Mouse (Mus musculus) cerebellum, adult 8-10 months (tissue): Measurements from ENCODE around the gene Zbed6.
A peak's percentile ranks its signal among the peaks of the same experiment; 100 is the strongest.
"Not testable (repeated sequence)": the region's sequence is repeated elsewhere in the genome, so short reads cannot be mapped to it uniquely, and the experiment has no call there.

Experiments used
- DNase-seq: peaks from one replicate; pipeline ENCODE4 v3.0.0; 2022

Gene Zbed6

DNA sequence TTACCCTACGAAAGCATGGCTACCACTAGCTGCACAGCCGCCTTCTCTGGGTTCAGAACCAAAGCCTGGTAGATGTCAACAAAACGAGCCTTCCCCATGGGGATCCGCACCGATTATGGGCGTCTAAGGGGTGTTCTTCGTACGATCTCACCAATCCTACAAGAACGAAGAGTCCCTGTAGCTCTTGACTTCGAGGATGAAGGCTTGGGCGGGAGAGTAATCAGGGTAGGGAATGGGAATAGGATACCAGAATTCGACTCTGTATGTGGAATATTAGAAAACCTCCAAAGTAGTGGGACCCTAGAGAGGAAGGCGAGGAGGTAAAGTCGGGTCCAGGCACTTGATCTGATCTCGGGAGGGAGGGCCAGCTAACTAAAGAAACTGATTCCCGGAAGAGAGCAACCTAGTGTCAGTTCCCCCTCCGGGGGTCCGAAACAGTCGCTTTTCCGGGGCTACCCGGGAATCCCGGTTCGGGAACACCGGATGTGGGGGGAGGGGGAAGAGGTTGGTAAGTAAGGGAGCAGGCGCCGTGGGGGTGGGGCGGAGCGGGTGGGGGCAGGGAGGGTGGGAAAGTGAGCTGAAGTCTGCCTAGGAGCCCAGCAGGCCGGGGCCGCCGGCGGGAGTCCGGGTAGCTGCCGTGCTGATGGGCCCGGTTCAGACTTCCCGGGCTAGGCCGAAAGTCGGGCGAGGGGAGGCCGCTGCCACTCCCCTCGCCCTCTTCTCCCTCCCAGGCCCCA, at the start of gene Zbed6:
Gene Zbed6, minus strand, starts transcription at position 420 of the 737 bp plus-strand sequence.
- DNase-seq: peak; percentile 53

GRCm38 (mm10) chr1:133709292-133709691, 48.6 kb upstream of the Zbed6 start:
- DNase-seq: no peak

DNA sequence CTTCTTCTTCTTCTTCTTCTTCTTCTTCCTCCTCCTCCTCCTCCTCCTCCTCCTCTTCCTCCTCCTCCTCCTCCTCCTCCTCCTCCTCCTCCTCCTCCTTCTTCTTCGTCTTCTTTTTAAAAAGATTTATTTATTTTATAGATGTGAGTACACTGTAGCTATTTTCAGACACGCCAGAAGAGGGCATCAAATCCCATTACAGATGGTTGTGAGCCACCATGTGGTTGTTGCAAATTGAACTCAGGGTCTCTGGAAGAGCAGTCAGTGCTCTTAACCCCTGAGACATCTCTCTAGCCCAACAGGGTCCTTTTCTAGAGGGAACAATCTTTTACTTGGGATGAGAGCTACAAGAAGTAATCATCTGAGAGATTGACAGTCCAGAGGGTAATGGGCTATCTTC, 41.1 kb upstream of the Zbed6 start:
- not testable (repeated sequence) for DNase-seq

DNA sequence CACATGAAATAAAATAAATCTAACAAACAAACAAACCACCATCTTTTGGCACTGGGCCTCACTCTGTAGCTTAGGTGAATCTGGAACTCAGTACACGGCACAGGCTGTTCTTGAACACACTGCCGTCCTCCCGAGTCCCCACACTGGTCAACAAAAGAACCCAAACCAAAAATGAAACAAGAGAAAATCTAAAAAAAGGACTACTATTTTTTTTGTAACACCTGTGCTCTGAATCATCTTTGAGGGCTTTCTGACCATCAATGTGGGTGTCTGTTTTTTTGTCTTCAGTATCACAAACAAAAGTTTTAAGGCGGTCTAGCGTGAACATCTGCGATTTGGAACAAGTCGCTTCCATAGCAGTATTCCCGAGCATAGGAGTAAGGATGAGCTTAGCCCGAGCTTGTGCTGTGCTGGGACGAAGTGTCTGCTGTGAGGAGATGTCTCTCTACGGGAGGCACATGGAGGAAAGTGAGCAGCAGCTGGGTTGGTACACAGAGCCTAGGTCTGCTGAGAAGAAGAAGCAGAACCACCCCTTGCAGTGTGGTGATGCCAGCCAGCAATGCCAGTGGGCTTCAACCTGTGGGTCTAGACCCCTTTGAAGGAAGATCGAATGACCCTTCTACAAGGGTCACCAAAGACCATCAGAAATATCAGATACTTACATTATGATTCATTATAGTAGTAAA, 37.4 kb upstream of the Zbed6 start:
- no peak for DNase-seq

DNA sequence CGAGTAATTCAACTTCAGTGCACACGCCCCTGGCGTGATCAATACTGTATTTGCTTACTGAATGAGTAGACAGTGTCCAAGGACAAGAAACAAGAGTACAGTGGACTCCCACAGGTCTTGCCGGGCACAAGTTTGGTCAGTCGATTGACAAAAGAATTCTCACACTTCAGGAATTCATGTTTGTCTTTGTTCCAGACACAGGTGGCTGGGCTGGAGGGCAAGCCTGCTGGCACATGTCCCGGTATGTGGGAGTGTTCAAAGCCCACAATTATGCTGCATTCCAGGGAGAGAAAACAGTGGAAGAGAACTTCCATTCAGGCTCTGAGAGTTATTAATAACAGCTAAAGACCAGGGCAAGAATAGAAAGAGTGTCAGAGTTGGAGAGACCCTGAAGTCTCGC, 35.2 kb upstream of the Zbed6 start:
- no peak for DNase-seq

- DNase-seq: no peak
Observed at GRCm38 (mm10) chr1:133694876-133695275, 34.2 kb upstream of the Zbed6 start.

DNA sequence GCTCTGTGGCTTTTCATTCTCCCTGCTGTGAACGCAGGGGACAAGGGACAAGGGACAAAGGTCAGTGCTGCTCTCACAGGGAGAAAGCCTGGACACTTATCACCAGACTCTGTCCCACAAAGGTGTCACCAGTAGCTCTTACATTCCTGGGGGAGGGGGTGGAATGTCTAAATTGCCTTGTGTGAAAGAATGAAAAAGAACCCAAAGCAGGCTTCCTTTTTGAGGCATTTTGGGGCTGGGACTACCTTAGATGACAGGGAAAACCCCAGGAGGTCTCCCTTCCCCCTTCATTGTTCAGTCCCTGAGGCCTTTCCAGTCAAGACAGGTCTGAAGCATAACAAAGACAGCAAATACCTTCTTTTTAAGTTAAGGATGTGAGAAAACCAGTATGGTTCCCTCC, 33.6 kb upstream of the Zbed6 start:
- no peak for DNase-seq

DNA sequence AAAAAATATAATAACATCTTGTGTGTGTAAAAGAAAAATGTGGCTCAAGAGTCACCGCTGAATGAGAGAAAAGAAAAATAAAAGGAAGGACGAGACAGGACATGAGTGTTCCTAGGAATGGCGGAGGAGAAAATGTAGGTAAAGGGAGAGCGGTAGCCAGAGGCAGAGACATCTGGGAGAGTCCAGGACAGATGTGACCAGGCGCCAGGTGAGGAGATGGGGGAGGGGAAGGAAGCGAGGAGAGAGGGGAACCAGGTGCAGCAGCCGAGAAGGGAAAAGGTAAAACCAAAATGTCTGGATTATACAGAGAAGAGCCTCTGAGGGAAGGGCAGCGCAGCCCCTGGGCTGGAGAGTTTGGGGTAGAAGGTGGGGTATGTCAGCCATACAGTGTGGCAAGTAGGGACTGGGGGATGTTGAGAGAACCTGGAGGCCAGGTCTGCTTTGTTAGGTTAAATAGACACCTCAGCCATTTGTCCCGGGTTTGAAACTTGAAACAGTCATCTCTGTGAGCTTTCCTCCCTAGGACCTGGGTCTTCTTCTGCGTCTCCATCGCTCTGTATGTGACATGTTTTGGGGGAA, 32.9 kb upstream of the Zbed6 start:
- no peak for DNase-seq

GRCm38 (mm10) chr1:133692195-133692594, 31.5 kb upstream of the Zbed6 start:
- no peak for DNase-seq

DNA sequence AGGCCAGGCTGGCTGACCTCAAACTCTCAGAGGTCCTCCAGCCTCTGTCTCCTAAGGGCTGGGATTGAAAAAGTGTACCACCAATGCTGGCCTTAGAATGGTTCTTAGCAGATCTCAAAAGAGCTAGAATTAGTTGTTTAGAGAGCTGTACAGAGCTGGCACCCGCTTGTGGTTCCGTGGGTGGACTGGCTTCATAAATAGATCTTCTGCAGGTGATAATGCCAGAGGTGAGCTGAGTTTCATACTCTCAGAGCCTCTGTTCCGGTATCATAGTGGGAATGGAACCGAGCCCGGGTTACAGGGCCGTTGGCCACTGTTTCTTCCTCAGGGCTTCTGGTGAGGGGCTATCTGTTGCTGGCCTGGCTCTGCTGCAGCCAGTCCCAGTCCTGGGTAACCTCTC, 30.4 kb upstream of the Zbed6 start:
- no peak for DNase-seq

GRCm38 (mm10) chr1:133689897-133690296, 29.2 kb upstream of the Zbed6 start, which contains the start of gene Lax1:
TSS of gene Lax1 (minus strand) at chr1:133690108.
- no peak for DNase-seq

- no peak for DNase-seq
Observed at GRCm38 (mm10) chr1:133688301-133688700, 27.6 kb upstream of the Zbed6 start.

GRCm38 (mm10) chr1:133685749-133686519, 25.2 kb upstream of the Zbed6 start:
- DNase-seq: no peak

- no peak for DNase-seq
Observed at GRCm38 (mm10) chr1:133671801-133672200, 11.1 kb upstream of the Zbed6 start.

GRCm38 (mm10) chr1:133671266-133671665, 10.6 kb upstream of the Zbed6 start:
- no peak for DNase-seq

GRCm38 (mm10) chr1:133670776-133671175, 10.1 kb upstream of the Zbed6 start:
- DNase-seq: no peak

- DNase-seq: no peak
Observed at GRCm38 (mm10) chr1:133670190-133670589, 9.5 kb upstream of the Zbed6 start.

DNA sequence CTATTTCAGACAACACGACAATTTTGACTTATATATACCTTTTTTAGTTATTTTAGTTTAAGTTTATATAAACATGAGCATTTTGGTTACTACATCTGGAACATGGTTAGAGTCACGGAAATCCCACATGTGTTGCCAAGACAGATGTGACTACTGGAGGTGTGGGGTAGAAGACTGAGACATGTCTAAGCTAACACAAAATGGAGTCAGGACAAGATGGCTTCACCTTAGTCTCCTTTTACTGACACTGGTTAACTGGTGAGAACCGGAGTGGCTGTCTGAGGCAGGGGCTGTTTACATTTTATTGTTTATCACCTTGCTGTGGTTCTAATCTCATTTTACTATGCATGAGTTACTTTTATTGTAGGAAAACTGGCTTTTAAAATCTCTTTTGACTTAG, 7.9 kb upstream of the Zbed6 start:
- no peak for DNase-seq

DNA sequence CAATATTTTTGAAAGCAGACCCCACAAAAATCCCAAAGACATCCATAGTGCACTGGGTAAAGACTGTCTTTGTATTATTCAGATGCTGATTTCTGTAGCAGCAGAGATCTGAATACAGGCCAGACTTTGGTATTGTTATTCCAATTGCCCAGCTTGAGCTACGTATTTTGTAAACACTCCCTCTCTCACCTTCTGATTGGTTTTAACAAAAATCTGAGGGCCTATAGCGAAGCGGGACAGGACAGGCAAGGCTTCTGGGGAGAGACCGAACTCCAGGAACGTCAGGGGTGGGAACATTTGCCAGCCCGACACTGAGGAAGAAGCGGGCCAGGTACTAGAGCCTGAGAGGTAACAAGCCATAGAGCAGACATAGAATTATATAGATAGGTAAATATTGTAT, 7.0 kb upstream of the Zbed6 start:
- DNase-seq: no peak

DNA sequence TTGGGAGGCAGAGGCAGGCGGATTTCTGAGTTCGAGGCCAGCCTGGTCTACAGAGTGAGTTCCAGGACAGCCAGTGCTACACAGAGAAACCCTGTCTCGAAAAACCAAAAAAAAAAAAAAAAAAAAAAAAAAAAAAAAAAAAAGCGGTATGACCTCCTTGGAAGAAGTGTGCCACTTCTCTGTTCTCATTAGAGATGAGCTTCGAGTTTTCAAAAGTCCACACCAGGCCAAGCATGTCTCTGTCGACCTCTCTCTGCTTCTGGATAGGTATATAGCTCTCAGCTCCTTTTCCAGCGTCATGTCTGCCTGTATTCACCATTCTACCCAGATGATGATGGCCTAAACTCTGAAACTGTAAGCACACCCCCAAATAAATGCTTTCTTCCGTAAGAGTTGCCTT, 5.0 kb upstream of the Zbed6 start:
- not testable (repeated sequence) for DNase-seq

GRCm38 (mm10) chr1:133664203-133664970, 3.7 kb upstream of the Zbed6 start:
- no peak for DNase-seq

- DNase-seq: no peak
Observed at GRCm38 (mm10) chr1:133663427-133663826, 2.7 kb upstream of the Zbed6 start.

GRCm38 (mm10) chr1:133662941-133663340, 2.3 kb upstream of the Zbed6 start:
- no peak for DNase-seq
